Mouse (Mus musculus) right cerebral cortex, adult 18-20 months (tissue): Measurements from ENCODE around the gene Slc25a48.

Experiments used
- DNase-seq: peaks from one replicate; pipeline ENCODE4 v3.0.0; 2022; ENCODE audit warnings: mixed read lengths

Gene Slc25a48

GRCm38 (mm10) chr13:56449239-56450030 lies 11.3 kb downstream of the Slc25a48 start:
- no peak for DNase-seq

GRCm38 (mm10) chr13:56450035-56450434 lies 11.9 kb downstream of the Slc25a48 start:
- DNase-seq: no peak

- no peak for DNase-seq
These were observed 19.8 kb downstream of the Slc25a48 start for GRCm38 (mm10) chr13:56458001-56458400.

- DNase-seq: no peak
These were observed 23.3 kb downstream of the Slc25a48 start for GRCm38 (mm10) chr13:56461460-56461859.

- DNase-seq: no peak
These were observed 24.6 kb downstream of the Slc25a48 start for GRCm38 (mm10) chr13:56462791-56463190.

- no peak for DNase-seq
These were observed 25.1 kb downstream of the Slc25a48 start for GRCm38 (mm10) chr13:56463261-56463660.

- no peak for DNase-seq
These were observed 25.6 kb downstream of the Slc25a48 start for GRCm38 (mm10) chr13:56463750-56464149.

GRCm38 (mm10) chr13:56467786-56468185 lies 29.6 kb downstream of the Slc25a48 start:
- DNase-seq: no peak

- DNase-seq: no peak
These were observed 30.4 kb downstream of the Slc25a48 start for GRCm38 (mm10) chr13:56468536-56468935.

GRCm38 (mm10) chr13:56471211-56471610 lies 33.1 kb downstream of the Slc25a48 start:
- DNase-seq: no peak

- DNase-seq: no peak
These were observed 33.8 kb downstream of the Slc25a48 start for GRCm38 (mm10) chr13:56471951-56472350.

- DNase-seq: no peak
These were observed 34.5 kb downstream of the Slc25a48 start for GRCm38 (mm10) chr13:56472661-56473060.

- DNase-seq: peak; percentile 29
These were observed 37.2 kb downstream of the Slc25a48 start for GRCm38 (mm10) chr13:56475363-56475762.

GRCm38 (mm10) chr13:56476790-56477189 lies 38.6 kb downstream of the Slc25a48 start:
- DNase-seq: no peak

- DNase-seq: peak; percentile 34
These were observed 39.1 kb downstream of the Slc25a48 start for GRCm38 (mm10) chr13:56477271-56477670.

GRCm38 (mm10) chr13:56478027-56478426 lies 39.9 kb downstream of the Slc25a48 start:
- no peak for DNase-seq

GRCm38 (mm10) chr13:56482146-56482545 lies 44.0 kb downstream of the Slc25a48 start, which contains the start of gene Il9:
TSS of gene Il9 (minus strand) at chr13:56482246.
- no peak for DNase-seq

GRCm38 (mm10) chr13:56488012-56488411 lies 49.9 kb downstream of the Slc25a48 start:
- no peak for DNase-seq

- DNase-seq: no peak
These were observed 56.3 kb downstream of the Slc25a48 start for GRCm38 (mm10) chr13:56494440-56494839.

GRCm38 (mm10) chr13:56500132-56500531 lies 62.0 kb downstream of the Slc25a48 start:
- DNase-seq: no peak

GRCm38 (mm10) chr13:56500636-56501035 lies 62.5 kb downstream of the Slc25a48 start:
- no peak for DNase-seq

GRCm38 (mm10) chr13:56501866-56502420 lies 63.8 kb downstream of the Slc25a48 start:
- no peak for DNase-seq

- no peak for DNase-seq
These were observed 68.8 kb downstream of the Slc25a48 start for GRCm38 (mm10) chr13:56506871-56507496.

- no peak for DNase-seq
These were observed 71.6 kb downstream of the Slc25a48 start for GRCm38 (mm10) chr13:56509796-56510195.
